Mouse (Mus musculus) liver, adult 2 months (tissue): ENCODE results near the gene Zc3h7b. TPM values are rescaled to one million over a fixed set of nuclear protein-coding genes. Genes with fewer than 3 reads are reported as not detected.

Experiments used
- DNase-seq: peaks from one replicate; pipeline ENCODE4 v3.0.0-alpha.2; 2011; ENCODE audit warnings: low read depth, low spot score; ENCODE audit errors: extremely low read depth
- H3K27ac ChIP-seq: fragments of 200-500 bp; replicated peaks from 2 replicates; pipeline ENCODE4 v1.5.1; 2012; ENCODE audit warnings: low read depth, mild to moderate bottlenecking, control low read depth, inconsistent platforms, low read length; ENCODE audit not compliant: insufficient read depth
- H3K27me3 ChIP-seq: fragments of 200-500 bp; 2 replicates; pipeline ENCODE4 v1.6.1; 2012; ENCODE audit warnings: mild to moderate bottlenecking, moderate library complexity, low read length, inconsistent platforms; ENCODE audit not compliant: control insufficient read depth, insufficient read depth
- H3K36me3 ChIP-seq: fragments of 200-500 bp; 2 replicates; pipeline ENCODE4 v1.6.1; 2012; ENCODE audit warnings: low read length, inconsistent platforms; ENCODE audit not compliant: control insufficient read depth, insufficient read depth
- H3K4me1 ChIP-seq: fragments of 200-500 bp; 2 replicates; pipeline ENCODE4 v1.6.1; 2011; ENCODE audit warnings: low read length; ENCODE audit not compliant: control insufficient read depth, insufficient read depth
- H3K4me3 ChIP-seq: fragments of 200-500 bp; 2 replicates; pipeline ENCODE4 v1.5.1; 2011; ENCODE audit warnings: low read depth, mild to moderate bottlenecking, control low read depth, low read length, moderate library complexity; ENCODE audit not compliant: insufficient read depth
- H3K79me2 ChIP-seq: fragments of 200-500 bp; 2 replicates; pipeline ENCODE4 v1.6.1; 2012; ENCODE audit warnings: inconsistent platforms, mild to moderate bottlenecking, low read length, moderate library complexity; ENCODE audit not compliant: control insufficient read depth, insufficient read depth
- H3K9ac ChIP-seq: fragments of 200-500 bp; 2 replicates; pipeline ENCODE4 v1.6.1; 2012; ENCODE audit warnings: low read depth, mild to moderate bottlenecking, control low read depth, inconsistent platforms, low read length
- CTCF ChIP-seq: fragments of 200-500 bp; IDR thresholded peaks from 2 replicates; pipeline ENCODE4 v1.5.1; 2011; ENCODE audit warnings: low read depth, low read length, control low read depth
- POLR2A ChIP-seq: fragments of 200-500 bp; IDR thresholded peaks from 2 replicates; pipeline ENCODE4 v1.6.1; 2011; ENCODE audit warnings: low read length, control low read depth; ENCODE audit not compliant: insufficient read depth; ENCODE audit errors: extremely low read depth
- WGBS: fragments of 180-500 bp; shearing (Covaris S2); methylation state at CpG from one replicate; pipeline ENCODE4 v1.1.7; 2018; 5-methylcytosine and 5-hydroxymethylcytosine counted together
- polyA plus RNA-seq: library from polyadenylated mRNA; depleted of rRNA; stranded (reverse); fragments of >200 nt; gene quantifications from 2 replicates; pipeline ENCODE4 v1.2.3, GENCODE M21; 2012
- total RNA-seq: library from RNA; depleted of rRNA; stranded (reverse); fragments of >200 nt; gene quantifications from 2 replicates; pipeline ENCODE4 v1.2.3, GENCODE M21; 2014

Zc3h7b gene
- total and polyA plus RNA-seq, 2 experiments = 7.4 to 13.1 TPM

DNA sequence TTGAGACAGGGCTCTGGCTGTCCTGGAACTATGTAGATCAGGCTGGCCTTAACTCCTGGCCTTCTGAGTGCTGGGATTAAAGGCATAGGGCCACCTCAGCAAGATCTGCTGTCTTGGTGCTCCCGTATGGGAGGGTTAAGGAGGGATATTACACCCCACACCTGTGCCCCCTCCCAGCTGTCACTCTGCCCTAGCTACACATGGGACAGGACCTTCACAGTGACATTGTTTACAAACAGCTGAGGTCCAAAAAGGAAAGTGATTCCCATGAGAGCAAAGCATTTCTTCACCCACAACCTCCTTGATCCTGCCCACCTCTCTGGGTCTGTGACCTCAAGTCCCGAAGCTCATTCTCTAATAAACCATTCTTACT is 84.3 kb downstream of the Zc3h7b start:
- no peak for TF ChIP-seq CTCF
- no peak for TF ChIP-seq POLR2A
- 57% methylated on average over 2 of the region's 2 CpGs for WGBS

DNA sequence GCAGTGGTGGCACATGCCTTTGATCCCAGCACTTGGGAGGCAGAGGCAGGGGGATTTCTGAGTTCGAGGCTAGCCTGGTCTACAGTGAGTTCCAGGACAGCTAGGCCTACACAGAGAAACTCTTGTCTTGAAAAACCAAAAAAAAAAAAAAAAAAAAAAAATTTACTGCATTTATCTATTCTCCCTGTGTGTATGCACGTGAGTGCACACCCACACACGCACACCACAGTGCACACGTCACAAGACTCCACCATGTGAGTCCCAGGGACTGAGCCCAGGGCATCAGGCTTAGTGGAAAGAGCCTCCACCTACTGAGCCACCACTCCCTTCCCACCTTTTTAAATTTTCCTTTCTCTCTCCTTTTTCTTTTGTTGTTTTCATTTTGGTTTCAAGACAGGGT is 85.7 kb downstream of the Zc3h7b start:
- no peak for DNase-seq
- Histone ChIP-seq H3K27ac (peak overlapping the region; percentile 69), H3K79me2 (no peaks in the 10 kb centered on the region), H3K4me1 (peaks cover 29% of the 10 kb centered on the region), H3K9ac (no peak overlapping the region), H3K36me3 (peaks cover 13% of the 10 kb centered on the region), H3K4me3 (no peak overlapping the region), H3K27me3 (no peaks in the 10 kb centered on the region)
- 60% methylated on average over 4 of the region's 4 CpGs for WGBS
- TF ChIP-seq CTCF = no peak

More for the DNA sequence above, 84.3 kb downstream of the Zc3h7b start:
- H3K27me3 ChIP-seq = no peaks in the 10 kb centered on the region
- no peak overlapping the region for H3K4me3 ChIP-seq
- no peak for DNase-seq
- peaks cover 18% of the 10 kb centered on the region for H3K4me1 ChIP-seq
- peaks cover 26% of the 10 kb centered on the region for H3K36me3 ChIP-seq
- H3K27ac ChIP-seq = peak overlapping the region; percentile 1
- H3K79me2 ChIP-seq = no peaks in the 10 kb centered on the region
- no peak overlapping the region for H3K9ac ChIP-seq

DNA sequence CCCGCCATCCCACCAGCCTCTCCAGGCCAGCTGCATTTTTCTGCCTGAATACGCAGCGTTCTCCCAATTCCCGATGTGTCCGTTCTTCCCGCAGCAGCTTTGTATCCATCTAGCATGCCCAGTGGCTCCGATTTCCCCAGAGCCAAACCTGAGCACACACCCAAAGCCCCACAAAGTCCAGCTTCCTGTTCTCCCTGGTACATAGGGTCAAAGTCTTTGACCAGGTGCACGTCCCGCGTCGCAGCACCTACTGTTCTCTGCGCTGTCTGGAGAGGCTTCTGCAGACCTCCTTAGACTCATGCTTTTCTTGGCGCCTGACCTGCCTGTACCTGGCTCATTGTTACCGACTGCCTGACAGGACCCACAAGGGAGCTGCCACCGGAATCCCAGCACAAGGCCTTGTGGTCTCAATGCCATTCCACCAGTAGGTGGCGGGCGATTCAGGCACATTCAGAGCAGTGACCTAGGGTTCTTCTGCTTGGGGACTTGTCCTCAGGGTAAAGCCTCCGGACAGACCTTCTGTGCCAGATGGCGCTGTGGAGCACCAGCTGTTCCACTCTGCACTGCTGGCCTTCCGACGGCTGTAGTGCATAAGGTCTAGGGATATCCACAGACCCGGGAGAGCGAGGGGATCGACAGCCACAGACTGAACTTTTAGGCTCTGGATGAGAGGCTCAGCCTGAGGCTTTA is 86.4 kb downstream of the Zc3h7b start:
- H3K79me2 ChIP-seq = no peaks in the 10 kb centered on the region
- no peaks in the 10 kb centered on the region for H3K27me3 ChIP-seq
- H3K4me1 ChIP-seq = peaks cover 29% of the 10 kb centered on the region
- H3K4me3 ChIP-seq = 0 out of 2 replicates have a peak overlapping the region, but pooled peaks have one; percentile 5
- peak overlapping the region; percentile 55 for H3K9ac ChIP-seq
- peak; percentile 97 for TF ChIP-seq CTCF
- TF ChIP-seq POLR2A = peak; percentile 19; the same call in 1 of the 2 replicates
- WGBS = 8% methylated on average over 24 of the region's 24 CpGs
- H3K36me3 ChIP-seq = peaks cover 6% of the 10 kb centered on the region; the same call in 1 of the 2 replicates
- DNase-seq = peak; percentile 94
- peak overlapping the region; percentile 69 for H3K27ac ChIP-seq

GRCm38 (mm10) chr15:81832219-81832618 is 87.4 kb downstream of the Zc3h7b start:
- peak overlapping the region; percentile 33; the same call in 1 of the 2 replicates for H3K9ac ChIP-seq
- no peak for DNase-seq
- TF ChIP-seq CTCF = no peak
- TF ChIP-seq POLR2A = no peak
- no peak overlapping the region for H3K4me3 ChIP-seq
- H3K27me3 ChIP-seq = no peaks in the 10 kb centered on the region
- peak overlapping the region; percentile 18 for H3K27ac ChIP-seq
- WGBS = 35% methylated on average over 3 of the region's 3 CpGs
- peaks cover 3% of the 10 kb centered on the region; the same call in 1 of the 2 replicates for H3K36me3 ChIP-seq
- H3K4me1 ChIP-seq = peaks cover 32% of the 10 kb centered on the region
- H3K79me2 ChIP-seq = no peaks in the 10 kb centered on the region

- Histone ChIP-seq H3K9ac (no peak overlapping the region; the same call in 1 of the 2 replicates), H3K27ac (peak overlapping the region; percentile 83), H3K36me3 (no peaks in the 10 kb centered on the region), H3K4me1 (peaks cover 38% of the 10 kb centered on the region), H3K79me2 (no peaks in the 10 kb centered on the region), H3K27me3 (no peaks in the 10 kb centered on the region), H3K4me3 (no peak overlapping the region)
- DNase-seq = peak; percentile 54
- WGBS = 56% methylated on average over 4 of the region's 4 CpGs
- no peak for TF ChIP-seq CTCF
- no peak for TF ChIP-seq POLR2A
Observed at GRCm38 (mm10) chr15:81833481-81833880, 88.6 kb downstream of the Zc3h7b start.

DNA sequence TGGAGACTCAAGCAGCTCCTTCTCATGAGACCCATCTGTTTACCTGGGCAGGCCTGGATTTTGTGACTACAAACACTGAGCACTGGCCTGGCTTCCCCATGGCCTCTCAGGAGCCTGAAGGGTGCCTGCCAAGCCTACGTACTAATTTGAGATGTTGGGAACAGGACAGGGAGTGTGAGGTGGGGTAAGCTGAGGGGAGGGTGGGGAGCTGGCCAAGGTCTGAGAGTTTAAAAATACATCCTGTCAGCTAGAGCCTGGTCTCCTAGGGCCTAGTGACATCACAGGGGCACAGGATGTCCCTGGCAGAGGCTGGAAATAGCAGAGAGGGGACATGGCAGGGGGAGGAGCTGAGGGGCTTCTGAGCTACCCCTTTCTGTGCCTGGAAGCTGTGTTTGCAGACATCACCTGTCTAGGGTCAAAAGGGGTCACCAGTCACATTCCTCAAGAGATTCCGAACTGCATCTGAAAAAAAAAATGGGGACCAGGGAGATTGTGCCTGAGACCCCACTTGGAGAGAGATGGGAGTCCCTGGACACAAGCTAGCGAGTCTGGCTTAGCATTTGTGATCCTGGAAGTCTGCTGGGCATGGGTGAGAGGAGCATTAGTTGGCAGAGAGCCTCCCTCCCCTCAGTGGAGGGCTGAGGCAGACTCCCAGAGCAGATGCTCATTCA is 89.4 kb downstream of the Zc3h7b start:
- no peak for TF ChIP-seq POLR2A
- TF ChIP-seq CTCF = no peak
- no peaks in the 10 kb centered on the region for H3K36me3 ChIP-seq
- 61% methylated on average over 3 of the region's 3 CpGs for WGBS
- H3K27ac ChIP-seq = peak overlapping the region; percentile 83
- H3K79me2 ChIP-seq = no peaks in the 10 kb centered on the region
- H3K4me1 ChIP-seq = peaks cover 36% of the 10 kb centered on the region
- peak overlapping the region; percentile 32; the same call in 1 of the 2 replicates for H3K9ac ChIP-seq
- no peak overlapping the region for H3K4me3 ChIP-seq
- DNase-seq = no peak
- no peaks in the 10 kb centered on the region for H3K27me3 ChIP-seq
